Comparison of ENCODE assay signal across 10 mouse cellular contexts in genomic region chr12:75796510-75796909, GRCm38 (mm10). TPM values are rescaled to one million over a fixed set of nuclear protein-coding genes. Genes with fewer than 3 reads are reported as not detected.
DNase-seq lines count a peak whose midpoint lies in the region; ATAC-seq and TF ChIP-seq lines count a peak whose summit lies in the region.
"Had no signal": no experiment of that assay in that cellular context is flagged by ENCODE, and none has a peak within 500 bp of the region (broad histone marks: within the 10 kb centered on the region; RNA-seq: fewer than 3 reads in every experiment).

No protein-coding gene starts in this region.

- no peak for TF ChIP-seq POLR2A in ES-Bruce4 (IDR thresholded peaks at IDR 0.05; ENCODE audit: insufficient read depth, low read length)

- no peak overlapping the region for H3K4me2 ChIP-seq in kidney, embryonic 15.5 days
- H3K4me2 ChIP-seq: midbrain, embryonic 12.5 days had no signal

- no peak for ATAC-seq in kidney, embryonic 15.5 days (replicated peaks; ENCODE audit: low FRiP score)
- peak; percentile 42; the same call in 1 of the 2 replicates for ATAC-seq in granulocyte monocyte progenitor cell, adult 5-6 weeks (replicated peaks; ENCODE audit: poor library complexity, severe bottlenecking)

- TF ChIP-seq EP300 in ES-Bruce4 (IDR thresholded peaks at IDR 0.05; ENCODE audit: insufficient read depth, low read depth, low read length): no peak

- no peak overlapping the region for H3K27ac ChIP-seq in kidney, embryonic 15.5 days
- H3K27ac ChIP-seq in ES-Bruce4 (ENCODE audit: insufficient read depth, low read length): no peak overlapping the region
- H3K27ac ChIP-seq: midbrain, embryonic 12.5 days had no signal

- H3K4me3 ChIP-seq in kidney, embryonic 15.5 days (replicated peaks): no peak overlapping the region
- no peak overlapping the region for H3K4me3 ChIP-seq in ES-Bruce4 (ENCODE audit: low read depth, low read length)
- H3K4me3 ChIP-seq: midbrain, embryonic 12.5 days had no signal

- H3K36me3 ChIP-seq in kidney, embryonic 15.5 days: no peaks in the 10 kb centered on the region
- no peaks in the 10 kb centered on the region for H3K36me3 ChIP-seq in ES-Bruce4 (ENCODE audit: control insufficient read depth, insufficient read depth, low read length, poor library complexity, severe bottlenecking)
- H3K36me3 ChIP-seq: midbrain, embryonic 12.5 days had no signal

- no peak overlapping the region for H3K9ac ChIP-seq in kidney, embryonic 15.5 days
- H3K9ac ChIP-seq in ES-Bruce4 (ENCODE audit: low read depth, poor library complexity, severe bottlenecking): no peak overlapping the region
- H3K9ac ChIP-seq: midbrain, embryonic 12.5 days had no signal

- H3K27me3 ChIP-seq in kidney, embryonic 15.5 days: no peaks in the 10 kb centered on the region
- no peaks in the 10 kb centered on the region for H3K27me3 ChIP-seq in ES-Bruce4 (ENCODE audit: control insufficient read depth, insufficient read depth, low read length, poor library complexity, severe bottlenecking)
- H3K27me3 ChIP-seq: midbrain, embryonic 12.5 days had no signal

- 80% methylated on average over 2 of the region's 2 CpGs for WGBS in kidney, embryonic 15.5 days

- no peaks in the 10 kb centered on the region for H3K4me1 ChIP-seq in kidney, embryonic 15.5 days
- no peaks in the 10 kb centered on the region for H3K4me1 ChIP-seq in ES-Bruce4 (ENCODE audit: control insufficient read depth, insufficient read depth, low read length)
- H3K4me1 ChIP-seq: midbrain, embryonic 12.5 days had no signal

- intact Hi-C loops in left cerebral cortex, postnatal 4 days (cut with DNase I): loop anchor here (2.0 kb wide), 1 partner anchor 122 kb away; no protein-coding TSS in a partner anchor

- peak; percentile 34 for TF ChIP-seq CTCF in ES-Bruce4 (IDR thresholded peaks at IDR 0.05; ENCODE audit: low read depth, low read length)

- peak; percentile 22 to 41 for DNase-seq in kidney, adult 8-10 months
- DNase-seq in B cell, adult 2 months: peak; percentile 13 to 16
- no peak for DNase-seq in right cerebral cortex, postnatal 36 days (ENCODE audit: low spot score in 2 of 2)
- DNase-seq in urinary bladder, postnatal 4 days (ENCODE audit: low spot score in 2 of 2): no peak
- no peak for DNase-seq in left cerebral cortex, postnatal 4 days
- DNase-seq: right cerebral cortex, postnatal 14 days had no signal

- H3K9me3 ChIP-seq in kidney, embryonic 15.5 days (replicated peaks): 0 out of 2 replicates have a peak, but pooled peaks cover 3% of the 10 kb centered on the region
- no peaks in the 10 kb centered on the region for H3K9me3 ChIP-seq in ES-Bruce4 (replicated peaks; ENCODE audit: control insufficient read depth, insufficient read depth, low read length, poor library complexity, severe bottlenecking)

RNA-seq across cellular contexts. Expression of gene Syne2, which starts 21.4 kb away (rescaled TPM):
- polyA plus RNA-seq in kidney, embryonic 15.5 days (2015; fragmentation: Nextera tagmentation; extraction: Ambion mirVana): 60.2 and 60.9 TPM in 2 replicates
- 28.9 and 34.3 TPM in 2 replicates for polyA plus RNA-seq in ES-Bruce4 (2011; ENCODE audit: insufficient read depth, insufficient read length, low read depth, missing spikeins)
- total RNA-seq in granulocyte monocyte progenitor cell, adult 5-6 weeks (2014; fragmentation: Nextera tagmentation): 6.4 and 7.2 TPM in 2 replicates
- total RNA-seq in granulocyte monocyte progenitor cell, adult 5-6 weeks (2017): 6.1 and 9.7 TPM in 2 replicates
- 10 to 100 TPM; 37.6 to 43.8 TPM for total RNA-seq in left cerebral cortex, postnatal 4 days (2021)

Comparison
In these comparisons a context has a peak if more than half of its experiments do, and no peak if none do; other contexts are left out.
1. DNase-seq: peak in kidney, adult 8-10 months (2 of 2) and B cell, adult 2 months (2 of 2); none in right cerebral cortex, postnatal 36 days (0 of 2), urinary bladder, postnatal 4 days (0 of 2) and left cerebral cortex, postnatal 4 days (single experiment).